Mouse (Mus musculus): ENCODE measurements at regions not wholly inside any gene's neighbourhood (a gene's known extent, or its start where the extent isn't known, plus 50 kb on each side); places are given as distances from the start of the nearest gene placed in this dataset.
"Not testable (repeated sequence)": the region's sequence is repeated elsewhere in the genome, so short reads cannot be mapped to it uniquely, and the experiment has no call there.

- no peak for ATAC-seq (ENCODE audit: low FRiP score)
- Histone ChIP-seq H3K4me3 (replicated peaks) (no peak overlapping the region), H3K9ac (no peak overlapping the region), H3K4me1 (no peaks in the 10 kb centered on the region), H3K9me3 (no peaks in the 10 kb centered on the region), H3K4me2 (no peak overlapping the region), H3K27me3 (no peaks in the 10 kb centered on the region), H3K36me3 (replicated peaks) (no peaks in the 10 kb centered on the region), H3K27ac (no peak overlapping the region)
- WGBS = 81% methylated on average over 4 of the region's 4 CpGs
Measured at GRCm38 (mm10) chr3:18560282-18560785, 612.1 kb downstream of the Cypt12 start.

DNA sequence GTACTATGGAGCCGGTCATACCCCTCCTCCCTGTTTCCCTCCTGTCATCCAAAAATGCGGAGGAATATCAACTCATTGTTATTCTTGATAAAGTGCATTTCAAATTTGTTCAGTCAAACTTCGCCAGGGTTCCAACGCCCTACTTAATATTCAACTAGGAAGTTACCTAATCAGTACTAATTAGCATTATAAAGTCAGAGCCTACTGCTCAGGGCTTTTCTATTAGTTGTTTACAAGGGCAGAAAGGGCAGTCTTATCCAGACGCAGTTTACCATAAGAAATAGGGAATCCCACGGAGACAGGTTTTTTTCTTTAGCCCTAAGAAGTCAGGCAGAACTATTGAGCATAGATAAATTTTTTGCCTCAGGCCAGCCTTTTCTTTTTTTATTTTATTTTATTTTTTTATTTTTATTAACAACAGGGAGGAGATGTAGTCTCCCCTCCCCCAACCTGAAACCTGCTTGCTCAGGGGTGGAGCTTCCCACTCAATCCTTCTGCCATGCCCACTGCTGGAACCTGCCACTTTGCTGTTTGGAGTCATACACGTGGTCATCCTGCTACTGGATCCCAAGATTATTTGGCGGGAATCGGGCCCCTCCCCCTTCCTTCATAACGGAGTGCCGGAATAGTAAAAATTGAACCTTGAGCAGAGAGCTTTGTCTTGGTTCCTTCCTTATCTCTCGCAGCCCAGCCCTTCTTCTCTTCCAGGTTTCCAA, 632.9 kb downstream of the Cypt12 start:
- H3K9ac ChIP-seq; H3K27ac ChIP-seq; H3K9me3 ChIP-seq; H3K4me2 ChIP-seq; H3K4me3 ChIP-seq (replicated peaks); H3K27me3 ChIP-seq; ATAC-seq (ENCODE audit: low FRiP score); H3K36me3 ChIP-seq (replicated peaks); H3K4me1 ChIP-seq: not testable (repeated sequence)
- WGBS = 51% methylated on average over 12 of the region's 12 CpGs

DNA sequence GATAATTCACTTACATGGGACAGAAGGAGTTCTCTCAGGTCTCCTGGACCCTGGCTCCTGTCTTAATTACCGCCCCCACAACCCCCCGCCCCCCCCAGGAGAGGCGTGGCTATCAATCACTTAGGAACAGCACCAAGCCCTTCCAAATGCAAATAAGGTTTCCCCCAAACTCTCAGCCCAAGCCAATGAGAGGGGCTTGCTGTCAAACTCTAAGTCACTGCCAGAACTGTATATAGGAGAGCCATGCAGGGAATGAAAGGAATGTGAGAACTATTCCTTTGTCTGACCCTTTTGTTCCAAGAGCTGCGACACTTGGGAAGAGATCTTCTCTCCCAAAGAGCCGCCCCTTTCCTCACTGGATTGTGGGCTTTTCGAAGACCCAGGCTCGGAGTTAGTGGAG, 672.4 kb downstream of the Cypt12 start:
- Histone ChIP-seq H3K4me3 (replicated peaks) (no peak overlapping the region), H3K27me3 (no peaks in the 10 kb centered on the region; the same call in 1 of the 2 replicates), H3K4me2 (no peak overlapping the region), H3K9ac (no peak overlapping the region), H3K4me1 (peaks cover 28% of the 10 kb centered on the region), H3K36me3 (replicated peaks) (no peaks in the 10 kb centered on the region), H3K27ac (no peak overlapping the region), H3K9me3 (no peaks in the 10 kb centered on the region)
- WGBS = 19% methylated on average over 7 of the region's 7 CpGs
- ATAC-seq (ENCODE audit: low FRiP score) = no peak

DNA sequence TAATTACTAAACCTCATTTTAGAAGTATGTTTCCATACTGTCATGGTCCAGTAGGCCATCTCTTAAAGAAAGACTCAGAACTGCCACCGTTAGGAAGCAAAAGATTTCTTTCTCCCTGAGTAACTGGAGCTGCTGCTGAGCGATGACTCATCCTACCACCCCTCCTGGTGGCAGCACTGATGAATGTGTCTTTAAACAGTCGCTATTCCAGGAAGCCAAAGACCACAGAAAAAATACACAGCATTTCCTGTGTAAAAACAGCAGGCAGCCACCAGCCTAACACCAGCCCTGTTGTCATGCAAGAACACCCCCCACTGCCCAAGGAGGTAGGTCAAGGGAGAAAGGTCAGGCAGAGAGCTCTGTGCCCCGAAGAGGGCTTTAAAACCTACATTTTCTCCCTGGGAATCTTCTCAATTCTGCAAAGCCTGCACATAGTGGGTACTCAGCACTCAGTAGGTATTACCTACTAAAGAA, 675.7 kb downstream of the Cypt12 start:
- Histone ChIP-seq H3K9me3 (no peaks in the 10 kb centered on the region), H3K4me3 (replicated peaks) (no peak overlapping the region; the same call in 1 of the 2 replicates), H3K27ac (peak overlapping the region; percentile 82; the same call in 1 of the 2 replicates), H3K4me1 (peaks cover 40% of the 10 kb centered on the region), H3K27me3 (no peaks in the 10 kb centered on the region; the same call in 1 of the 2 replicates), H3K4me2 (peak overlapping the region; percentile 56), H3K36me3 (replicated peaks) (no peaks in the 10 kb centered on the region), H3K9ac (no peak overlapping the region; the same call in 1 of the 2 replicates)
- 2% methylated on average over 4 of the region's 4 CpGs for WGBS
- peak; percentile 54 for ATAC-seq (ENCODE audit: low FRiP score)

DNA sequence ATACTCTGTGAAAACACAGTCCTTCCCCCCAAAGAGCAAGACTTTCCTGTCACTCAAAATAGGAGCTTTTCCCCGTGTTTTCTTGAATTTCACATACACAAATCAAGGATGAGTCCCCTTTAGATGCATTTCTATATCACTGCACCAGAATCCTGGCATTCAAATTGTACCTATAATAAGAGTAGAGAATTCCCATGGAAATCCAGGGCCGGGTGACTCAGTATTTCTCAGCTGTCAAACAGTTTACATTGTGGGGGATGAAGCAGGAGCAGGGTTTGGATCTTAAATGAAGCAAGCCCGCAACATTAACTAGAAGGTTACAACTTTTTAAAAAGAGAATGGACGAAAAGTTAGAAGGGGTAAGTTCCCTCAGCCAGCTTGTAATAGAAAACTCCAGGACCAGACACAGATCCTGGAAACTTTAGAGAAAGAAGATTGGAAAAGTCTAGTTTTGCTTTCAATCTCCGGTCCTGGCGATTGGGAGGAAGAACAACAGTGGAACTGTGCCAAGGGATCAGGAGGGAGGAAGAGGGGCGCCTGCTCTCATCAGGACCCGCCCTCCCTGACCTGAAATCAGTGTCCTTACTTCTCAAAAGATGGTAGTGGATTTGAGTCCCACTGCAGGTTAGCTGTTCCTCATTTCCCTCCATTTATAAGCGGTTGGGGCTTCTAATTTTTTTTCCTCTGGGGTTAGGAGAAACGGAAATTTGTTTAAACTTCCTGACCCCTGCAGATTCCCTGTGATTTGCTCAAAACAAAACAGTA, 676.4 kb downstream of the Cypt12 start:
- Histone ChIP-seq H3K27ac (peak overlapping the region; percentile 82), H3K4me3 (replicated peaks) (peak overlapping the region; percentile 31), H3K9me3 (no peaks in the 10 kb centered on the region), H3K36me3 (replicated peaks) (no peaks in the 10 kb centered on the region), H3K27me3 (no peaks in the 10 kb centered on the region; the same call in 1 of the 2 replicates), H3K4me1 (peaks cover 40% of the 10 kb centered on the region), H3K4me2 (peak overlapping the region; percentile 56), H3K9ac (peak overlapping the region; percentile 56)
- ATAC-seq (ENCODE audit: low FRiP score) = 0 out of 2 replicates have a peak, but pooled peaks have one; percentile 34
- 1% methylated on average over 10 of the region's 10 CpGs for WGBS

GRCm38 (mm10) chr3:18625395-18626328, 677.5 kb downstream of the Cypt12 start:
- Histone ChIP-seq H3K4me3 (replicated peaks) (peak overlapping the region; percentile 31), H3K9me3 (no peaks in the 10 kb centered on the region), H3K27me3 (no peaks in the 10 kb centered on the region), H3K4me1 (peaks cover 40% of the 10 kb centered on the region), H3K36me3 (replicated peaks) (no peaks in the 10 kb centered on the region), H3K9ac (peak overlapping the region; percentile 56), H3K4me2 (peak overlapping the region; percentile 56), H3K27ac (peak overlapping the region; percentile 82)
- WGBS = 2% methylated on average over 32 of the region's 32 CpGs
- ATAC-seq (ENCODE audit: low FRiP score) = peak; percentile 84

GRCm38 (mm10) chr3:18626375-18626774, 678.2 kb downstream of the Cypt12 start:
- Histone ChIP-seq H3K27ac (0 out of 2 replicates have a peak overlapping the region, but pooled peaks have one; percentile 47), H3K36me3 (replicated peaks) (no peaks in the 10 kb centered on the region), H3K4me3 (replicated peaks) (peak overlapping the region; percentile 31; the same call in 1 of the 2 replicates), H3K27me3 (no peaks in the 10 kb centered on the region), H3K4me2 (peak overlapping the region; percentile 56), H3K4me1 (peaks cover 35% of the 10 kb centered on the region), H3K9ac (no peak overlapping the region), H3K9me3 (no peaks in the 10 kb centered on the region)
- peak; percentile 14; the same call in 1 of the 2 replicates for ATAC-seq (ENCODE audit: low FRiP score)
- 40% methylated on average over 6 of the region's 6 CpGs for WGBS

DNA sequence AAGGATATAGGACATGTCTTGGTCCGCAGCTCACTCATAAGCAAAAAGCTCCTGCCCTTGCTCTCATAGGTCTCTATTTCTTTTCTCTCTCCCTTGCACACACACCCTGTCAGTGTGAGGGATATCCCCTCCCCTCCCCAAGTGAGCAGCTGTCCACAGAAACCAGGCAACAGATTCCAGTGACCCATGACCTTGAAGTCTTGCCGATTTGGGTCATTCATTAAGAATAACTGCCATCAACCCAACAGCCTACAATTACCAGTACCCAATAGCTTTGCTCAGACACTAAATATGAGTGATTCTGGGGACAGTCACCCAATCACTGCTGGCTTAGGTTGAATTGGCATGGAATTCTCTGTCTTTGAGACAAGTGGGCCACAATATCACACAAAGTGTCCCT, 678.6 kb downstream of the Cypt12 start:
- WGBS = 55% methylated on average over 2 of the region's 2 CpGs
- Histone ChIP-seq H3K4me1 (peaks cover 35% of the 10 kb centered on the region), H3K27ac (no peak overlapping the region), H3K9ac (no peak overlapping the region), H3K4me3 (replicated peaks) (no peak overlapping the region), H3K36me3 (replicated peaks) (no peaks in the 10 kb centered on the region), H3K4me2 (no peak overlapping the region), H3K9me3 (no peaks in the 10 kb centered on the region), H3K27me3 (no peaks in the 10 kb centered on the region)
- no peak for ATAC-seq (ENCODE audit: low FRiP score)

- no peak overlapping the region for H3K4me3 ChIP-seq (replicated peaks)
- no peaks in the 10 kb centered on the region for H3K9me3 ChIP-seq
- no peaks in the 10 kb centered on the region for H3K36me3 ChIP-seq (replicated peaks)
- H3K4me2 ChIP-seq = no peak overlapping the region
- no peaks in the 10 kb centered on the region for H3K27me3 ChIP-seq
- ATAC-seq (ENCODE audit: low FRiP score) = no peak
- 99% methylated on average over 2 of the region's 2 CpGs for WGBS
- no peak overlapping the region for H3K27ac ChIP-seq
- no peak overlapping the region for H3K9ac ChIP-seq
- H3K4me1 ChIP-seq = peaks cover 24% of the 10 kb centered on the region
Measured at GRCm38 (mm10) chr3:18629233-18629632, 681.0 kb downstream of the Cypt12 start.

- Histone ChIP-seq H3K4me1 (peaks cover 2% of the 10 kb centered on the region; the same call in 1 of the 2 replicates), H3K4me2 (no peak overlapping the region), H3K4me3 (replicated peaks) (no peak overlapping the region), H3K27ac (no peak overlapping the region), H3K9ac (no peak overlapping the region), H3K27me3 (no peaks in the 10 kb centered on the region), H3K9me3 (no peaks in the 10 kb centered on the region), H3K36me3 (replicated peaks) (no peaks in the 10 kb centered on the region)
- ATAC-seq (ENCODE audit: low FRiP score) = no peak
- 77% methylated on average over 1 of the region's 1 CpGs for WGBS
Measured at GRCm38 (mm10) chr3:18631601-18632000, 683.4 kb downstream of the Cypt12 start.

DNA sequence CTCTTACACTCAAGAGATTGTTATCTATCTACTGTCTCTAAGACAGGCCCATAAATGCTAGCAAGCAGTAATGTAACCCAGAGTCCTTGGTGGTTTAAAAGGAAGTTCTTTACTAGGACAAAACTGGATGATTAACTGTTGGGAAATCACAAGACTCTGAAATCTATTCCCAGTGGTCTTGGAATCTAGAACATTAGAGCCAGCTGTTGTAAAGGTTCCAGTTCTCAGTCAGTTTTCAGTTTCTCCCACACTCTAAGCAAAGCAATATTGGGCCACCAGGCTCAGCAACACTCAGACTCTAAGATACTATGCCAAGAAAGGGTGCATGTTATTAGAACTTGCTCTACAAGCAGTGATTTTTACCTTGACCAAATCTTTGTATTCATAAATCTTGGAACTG, 686.6 kb downstream of the Cypt12 start:
- no peak overlapping the region for H3K27ac ChIP-seq
- no peaks in the 10 kb centered on the region for H3K36me3 ChIP-seq (replicated peaks)
- no peak for ATAC-seq (ENCODE audit: low FRiP score)
- H3K4me2 ChIP-seq = no peak overlapping the region
- H3K9me3 ChIP-seq = no peaks in the 10 kb centered on the region
- no peak overlapping the region for H3K4me3 ChIP-seq (replicated peaks)
- no peak overlapping the region for H3K9ac ChIP-seq
- no peaks in the 10 kb centered on the region for H3K27me3 ChIP-seq
- H3K4me1 ChIP-seq = no peaks in the 10 kb centered on the region

DNA sequence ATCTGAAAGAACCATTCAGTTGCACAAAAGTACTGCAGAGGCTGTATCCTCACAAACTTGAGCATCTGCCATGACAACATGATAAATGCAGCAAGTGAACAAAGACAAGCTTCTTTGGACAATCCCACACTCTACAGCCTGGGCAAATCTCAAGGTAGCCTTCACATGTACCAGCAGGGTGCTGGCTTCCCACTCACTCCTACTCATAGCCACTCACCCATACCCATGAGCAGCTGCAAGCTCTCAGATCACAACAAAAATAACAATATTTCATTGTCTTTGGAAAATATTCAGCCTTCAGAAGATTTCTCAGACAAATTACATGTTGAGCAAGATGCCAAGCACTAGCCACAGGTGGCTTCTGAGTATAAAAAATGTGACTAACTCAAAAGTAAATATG, 689.3 kb downstream of the Cypt12 start:
- Histone ChIP-seq H3K9ac (no peak overlapping the region), H3K27me3 (no peaks in the 10 kb centered on the region), H3K9me3 (no peaks in the 10 kb centered on the region), H3K27ac (no peak overlapping the region), H3K4me1 (no peaks in the 10 kb centered on the region), H3K4me3 (replicated peaks) (no peak overlapping the region), H3K36me3 (replicated peaks) (no peaks in the 10 kb centered on the region), H3K4me2 (no peak overlapping the region)
- ATAC-seq (ENCODE audit: low FRiP score) = no peak
